Mouse (Mus musculus): Measurements from ENCODE around the gene 1520401A03Rik.

1520401A03Rik gene

GRCm38 (mm10) chr17:23742941-23743340 lies 20.4 kb upstream of the 1520401A03Rik start:
- no peak for DNase-seq (ENCODE audit: low spot score in 2 of 2)

- DNase-seq (ENCODE audit: low spot score in 2 of 2), result no peak
Observed at GRCm38 (mm10) chr17:23742210-23742793, 19.7 kb upstream of the 1520401A03Rik start.

- no peak for DNase-seq (ENCODE audit: low spot score in 2 of 2)
Observed at GRCm38 (mm10) chr17:23741359-23742209, 19.0 kb upstream of the 1520401A03Rik start.

- DNase-seq (ENCODE audit: low spot score in 2 of 2), result no peak
Observed at GRCm38 (mm10) chr17:23740598-23741021, 18.0 kb upstream of the 1520401A03Rik start, which contains the start of gene Paqr4. TSS of gene Paqr4 (minus strand) at chr17:23740867.

- peak; percentile 96 for DNase-seq (ENCODE audit: low spot score in 2 of 2)
Observed at GRCm38 (mm10) chr17:23740136-23740584, 17.6 kb upstream of the 1520401A03Rik start.

- peak in 1 of 2 experiments; percentile 59 for DNase-seq (ENCODE audit: low spot score in 2 of 2)
Observed at GRCm38 (mm10) chr17:23739202-23740135, 16.9 kb upstream of the 1520401A03Rik start.

GRCm38 (mm10) chr17:23738836-23739201 lies 16.2 kb upstream of the 1520401A03Rik start:
- no peak for DNase-seq (ENCODE audit: low spot score in 2 of 2)

- DNase-seq (ENCODE audit: low spot score in 2 of 2), result no peak
Observed at GRCm38 (mm10) chr17:23737493-23738445, 15.2 kb upstream of the 1520401A03Rik start.

GRCm38 (mm10) chr17:23734341-23734740 lies 11.8 kb upstream of the 1520401A03Rik start:
- DNase-seq (ENCODE audit: low spot score in 2 of 2), result peak in 1 of 2 experiments; percentile 67

- DNase-seq (ENCODE audit: low spot score in 2 of 2), result no peak
Observed at GRCm38 (mm10) chr17:23730441-23730840, 7.9 kb upstream of the 1520401A03Rik start.

GRCm38 (mm10) chr17:23726758-23727142 lies 4.2 kb upstream of the 1520401A03Rik start:
- peak; percentile 77 to 84 for DNase-seq (ENCODE audit: low spot score in 2 of 2)

- peak; percentile 95 to 96 for DNase-seq (ENCODE audit: low spot score in 2 of 2)
Observed at GRCm38 (mm10) chr17:23725999-23726757, 3.6 kb upstream of the 1520401A03Rik start, which contains the start of gene Pkmyt1. TSS of gene Pkmyt1 (plus strand) at chr17:23726336.

GRCm38 (mm10) chr17:23725477-23725876 lies 2.9 kb upstream of the 1520401A03Rik start:
- DNase-seq (ENCODE audit: low spot score in 2 of 2), result no peak

GRCm38 (mm10) chr17:23721886-23722285 lies 697 bp downstream of the 1520401A03Rik start:
- no peak for DNase-seq (ENCODE audit: low spot score in 2 of 2)

- no peak for DNase-seq (ENCODE audit: low spot score in 2 of 2)
Observed at GRCm38 (mm10) chr17:23719455-23719854, 3.1 kb downstream of the 1520401A03Rik start.

GRCm38 (mm10) chr17:23717003-23717402 lies 5.6 kb downstream of the 1520401A03Rik start:
- no peak for DNase-seq (ENCODE audit: low spot score in 2 of 2)

- DNase-seq (ENCODE audit: low spot score in 2 of 2), result peak; percentile 79 to 84
Observed at GRCm38 (mm10) chr17:23706212-23706611, 16.4 kb downstream of the 1520401A03Rik start.

GRCm38 (mm10) chr17:23705525-23706104 lies 17.0 kb downstream of the 1520401A03Rik start:
- no peak for DNase-seq (ENCODE audit: low spot score in 2 of 2)

GRCm38 (mm10) chr17:23704741-23705140 lies 17.8 kb downstream of the 1520401A03Rik start:
- DNase-seq (ENCODE audit: low spot score in 2 of 2), result peak; percentile 61 to 68
